In genomic region chr6:115996171-115996851, GRCm38 (mm10) we compare ENCODE assay signal across 8 mouse cellular contexts. TPM values are rescaled to one million over a fixed set of nuclear protein-coding genes. Genes with fewer than 3 reads are reported as not detected.
DNase-seq lines count a peak whose midpoint lies in the region; ATAC-seq and TF ChIP-seq lines count a peak whose summit lies in the region.

No protein-coding gene starts in this region.

- peaks cover 64% of the 10 kb centered on the region for H3K4me1 ChIP-seq in heart, embryonic 12.5 days (replicated peaks)
- peaks cover 16% of the 10 kb centered on the region for H3K4me1 ChIP-seq in midbrain, embryonic 14.5 days (ENCODE audit: control insufficient read depth, insufficient read depth, low read length)

- intact Hi-C loops in left cerebral cortex, adult 2 months (cut with DNase I) = loop anchor here (2.0 kb wide), 1 partner anchor 96 kb away; no protein-coding TSS in a partner anchor

- DNase-seq in left cerebral cortex, adult 2 months (ENCODE audit: extremely low spot score in 1 of 2, low spot score in 2 of 2) = no peak
- no peak for DNase-seq in left cerebral cortex, adult 18-20 months (ENCODE audit: low spot score in 2 of 2)
- peak; percentile 85 for DNase-seq in adrenal gland, adult 2 months
- DNase-seq in kidney, postnatal 36 days = peak; percentile 77 to 90
- DNase-seq in naive thymus-derived CD4-positive, alpha-beta T cell, adult 2 months (ENCODE audit: low read depth) = peak; percentile 76
- no peak for DNase-seq in layer of hippocampus, adult 8-10 months (ENCODE audit: low spot score in 2 of 2)
- DNase-seq in midbrain, embryonic 14.5 days = no peak

- no peak overlapping the region for H3K4me3 ChIP-seq in left cerebral cortex, adult 2 months
- no peak overlapping the region for H3K4me3 ChIP-seq in heart, embryonic 12.5 days
- H3K4me3 ChIP-seq in midbrain, embryonic 14.5 days (replicated peaks; ENCODE audit: low read depth, low read length) = no peak overlapping the region

- H3K9me3 ChIP-seq in heart, embryonic 12.5 days (replicated peaks) = peaks cover 13% of the 10 kb centered on the region
- H3K9me3 ChIP-seq in midbrain, embryonic 14.5 days (ENCODE audit: control insufficient read depth, low read length) = no peaks in the 10 kb centered on the region

- ATAC-seq in heart, embryonic 12.5 days (ENCODE audit: insufficient number of reproducible peaks, low FRiP score) = peak; percentile 26
- ATAC-seq in midbrain, embryonic 14.5 days (ENCODE audit: low FRiP score, low TSS enrichment) = no peak

- no peaks in the 10 kb centered on the region for H3K36me3 ChIP-seq in heart, embryonic 12.5 days
- no peaks in the 10 kb centered on the region for H3K36me3 ChIP-seq in midbrain, embryonic 14.5 days (ENCODE audit: control insufficient read depth, insufficient read depth, low read length)

- 0 out of 2 replicates have a peak overlapping the region, but pooled peaks have one; percentile 3 for H3K9ac ChIP-seq in heart, embryonic 12.5 days
- no peak overlapping the region for H3K9ac ChIP-seq in midbrain, embryonic 14.5 days (replicated peaks; ENCODE audit: low read length)

- TF ChIP-seq CTCF in left cerebral cortex, adult 2 months (IDR thresholded peaks at IDR 0.05) = peak; percentile 33

- peak overlapping the region; percentile 48 for H3K27ac ChIP-seq in left cerebral cortex, adult 2 months
- H3K27ac ChIP-seq in heart, embryonic 12.5 days (ENCODE audit: poor library complexity, severe bottlenecking) = peak overlapping the region; percentile 84
- no peak overlapping the region for H3K27ac ChIP-seq in midbrain, embryonic 14.5 days (replicated peaks; ENCODE audit: low read depth, low read length)

- 36% methylated on average over 6 of the region's 6 CpGs for WGBS in heart, embryonic 12.5 days
- WGBS in midbrain, embryonic 14.5 days = 42% methylated on average over 6 of the region's 6 CpGs

- H3K4me2 ChIP-seq in heart, embryonic 12.5 days = peak overlapping the region; percentile 20
- no peak overlapping the region for H3K4me2 ChIP-seq in midbrain, embryonic 14.5 days (ENCODE audit: low read length)

- H3K27me3 ChIP-seq in heart, embryonic 12.5 days (replicated peaks) = peaks cover 23% of the 10 kb centered on the region
- H3K27me3 ChIP-seq in midbrain, embryonic 14.5 days (ENCODE audit: control insufficient read depth, insufficient read depth, low read length) = peaks cover 40% of the 10 kb centered on the region

RNA-seq across cellular contexts. Expression of gene Plxnd1, which starts 1.5 kb away (rescaled TPM):
- 100 to 1,000 TPM; 127 to 131 TPM for total RNA-seq in left cerebral cortex, adult 2 months (2021)
- total RNA-seq in left cerebral cortex, adult 18-20 months (2021) = 100 to 1,000 TPM; 103 to 123 TPM
- 100 to 1,000 TPM; 168 to 181 TPM for total RNA-seq in adrenal gland, adult 2 months (2021)
- 279 and 288 TPM in 2 replicates for polyA plus RNA-seq in adrenal gland, adult 2 months (2012; rRNA removed)
- polyA plus RNA-seq in heart, embryonic 12.5 days (2016; fragmentation: Nextera tagmentation; extraction: Ambion mirVana) = 60.8 and 80.5 TPM in 2 replicates
- total RNA-seq in layer of hippocampus, adult 8-10 months (2022) = 10 to 100 TPM; 17.9 to 35.6 (median 31.1) TPM
- 3.9 and 9.0 TPM in 2 replicates for polyA plus RNA-seq in midbrain, embryonic 14.5 days (2014; fragmentation: Nextera tagmentation; extraction: Ambion mirVana)

RNA-seq across cellular contexts. Expression of gene H1foo, which starts 51.6 kb away (rescaled TPM):
- not detected for total RNA-seq in left cerebral cortex, adult 2 months (2021)
- not detected for total RNA-seq in left cerebral cortex, adult 18-20 months (2021)
- total RNA-seq in adrenal gland, adult 2 months (2021) = not detected
- polyA plus RNA-seq in adrenal gland, adult 2 months (2012; rRNA removed) = not detected in 2 replicates
- not detected in 2 replicates for polyA plus RNA-seq in heart, embryonic 12.5 days (2016; fragmentation: Nextera tagmentation; extraction: Ambion mirVana)
- total RNA-seq in layer of hippocampus, adult 8-10 months (2022) = not detected
- not detected in 2 replicates for polyA plus RNA-seq in midbrain, embryonic 14.5 days (2014; fragmentation: Nextera tagmentation; extraction: Ambion mirVana)

Comparison
In these comparisons a context has a peak if more than half of its experiments do, and no peak if none do; other contexts are left out.
1. DNase-seq: peak in adrenal gland, adult 2 months (single experiment), kidney, postnatal 36 days (2 of 2) and naive thymus-derived CD4-positive, alpha-beta T cell, adult 2 months (single experiment); none in left cerebral cortex, adult 2 months (0 of 2), left cerebral cortex, adult 18-20 months (0 of 2), layer of hippocampus, adult 8-10 months (0 of 2) and midbrain, embryonic 14.5 days (single experiment).